Mouse (Mus musculus): ENCODE data around the gene Dcbld1. TPM values are rescaled to one million over a fixed set of nuclear protein-coding genes. Genes with fewer than 3 reads are reported as not detected.
"Not testable (repeated sequence)": the region's sequence is repeated elsewhere in the genome, so short reads cannot be mapped to it uniquely, and the experiment has no call there.

Dcbld1 gene
- total RNA-seq, 2 experiments from 2014 or later = 5.3 to 6.9 TPM

DNA sequence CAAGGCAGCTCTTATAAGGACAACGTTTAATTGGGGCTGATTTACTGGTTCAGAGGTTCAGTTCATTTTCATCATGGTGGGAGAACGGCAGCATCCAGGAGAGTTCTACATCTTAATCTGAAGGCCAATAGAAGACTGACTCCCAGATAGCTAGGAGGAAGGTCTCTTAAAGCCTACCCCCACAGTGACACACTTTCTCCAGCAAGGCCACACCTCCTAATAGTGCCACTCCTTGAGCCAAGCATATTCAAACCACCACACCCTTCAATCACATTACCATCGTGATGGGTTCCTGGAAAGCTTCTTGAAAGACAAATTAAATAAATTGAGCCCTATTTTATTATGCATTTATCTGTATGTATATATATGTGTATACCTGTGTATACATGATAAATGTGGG lies 55.8 kb downstream of the Dcbld1 start:
- intact Hi-C loops (cut with DNase I) = no loop called here
- no peak for DNase-seq (ENCODE audit: low spot score in 2 of 2)

DNA sequence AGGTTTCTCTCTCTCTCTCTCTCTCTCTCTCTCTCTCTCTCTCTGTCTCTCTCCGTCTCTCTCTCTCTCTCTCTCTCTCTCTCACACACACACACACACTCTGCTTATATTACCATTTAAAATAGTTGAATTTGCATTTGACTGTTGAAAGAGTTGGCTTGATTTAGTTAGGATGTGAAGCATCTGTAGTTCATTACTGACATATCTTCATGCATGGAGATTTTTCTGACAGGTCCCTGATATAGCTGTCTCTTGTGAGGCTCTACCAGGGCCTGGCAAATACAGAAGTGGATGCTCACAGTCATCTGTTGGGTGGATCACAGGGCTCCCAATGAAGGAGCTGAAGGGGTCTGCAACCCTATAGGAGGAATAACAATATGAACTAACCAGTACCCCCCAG lies 59.0 kb downstream of the Dcbld1 start:
- intact Hi-C loops (cut with DNase I); DNase-seq (ENCODE audit: low spot score in 2 of 2): not testable (repeated sequence)

DNA sequence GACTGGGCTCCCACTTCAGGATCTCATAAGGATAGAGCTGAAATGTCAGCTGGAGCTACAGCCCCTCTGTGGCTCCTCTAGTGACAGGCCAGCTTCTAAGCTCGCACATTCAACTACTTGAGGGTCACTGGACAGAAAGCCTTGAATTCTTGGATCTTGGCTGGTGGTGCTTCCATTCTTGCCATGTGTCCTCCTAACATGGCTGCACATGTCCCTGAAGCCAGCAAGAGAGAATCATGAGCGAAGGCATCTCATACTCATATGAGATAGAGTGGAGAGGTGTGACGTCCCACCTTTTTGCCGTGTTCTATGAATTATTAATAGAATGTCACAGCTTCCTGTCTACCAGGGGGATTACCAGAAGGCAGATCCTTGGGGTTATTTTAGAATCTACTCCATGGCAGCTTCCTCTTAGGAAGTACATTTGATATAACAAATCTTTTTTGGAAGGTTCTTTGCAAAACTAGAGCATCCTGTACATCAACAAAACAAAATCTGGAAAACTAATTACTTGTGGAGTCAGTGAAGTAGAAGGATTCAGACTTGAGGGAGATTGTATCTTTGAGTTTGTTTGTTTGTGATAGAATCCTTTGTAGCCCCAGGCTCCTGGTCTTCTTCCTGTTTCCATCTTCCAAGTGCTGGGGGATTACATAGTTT lies 60.6 kb downstream of the Dcbld1 start:
- intact Hi-C loops (cut with DNase I) = no loop called here
- DNase-seq (ENCODE audit: low spot score in 2 of 2) = no peak

DNA sequence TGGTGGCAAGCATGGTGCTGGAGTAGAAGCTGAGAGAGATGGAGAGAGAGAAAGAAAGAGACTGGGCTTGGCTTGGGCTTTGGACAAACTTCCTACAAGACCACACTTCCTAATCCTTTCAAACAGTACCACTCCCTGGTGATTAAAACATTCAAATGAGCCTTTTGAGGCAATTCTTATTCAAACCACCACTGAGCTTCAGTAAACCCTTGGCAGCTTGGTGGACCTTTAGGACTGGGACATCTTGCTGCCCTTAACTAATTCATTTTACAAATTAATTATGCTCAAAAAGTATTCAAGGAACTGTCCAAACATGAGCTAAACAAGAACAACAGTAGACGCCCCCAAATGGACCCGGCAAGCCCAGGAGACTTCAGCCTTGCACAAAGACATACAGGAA lies 62.5 kb downstream of the Dcbld1 start:
- intact Hi-C loops (cut with DNase I) = no loop called here
- no peak for DNase-seq (ENCODE audit: low spot score in 2 of 2)

DNA sequence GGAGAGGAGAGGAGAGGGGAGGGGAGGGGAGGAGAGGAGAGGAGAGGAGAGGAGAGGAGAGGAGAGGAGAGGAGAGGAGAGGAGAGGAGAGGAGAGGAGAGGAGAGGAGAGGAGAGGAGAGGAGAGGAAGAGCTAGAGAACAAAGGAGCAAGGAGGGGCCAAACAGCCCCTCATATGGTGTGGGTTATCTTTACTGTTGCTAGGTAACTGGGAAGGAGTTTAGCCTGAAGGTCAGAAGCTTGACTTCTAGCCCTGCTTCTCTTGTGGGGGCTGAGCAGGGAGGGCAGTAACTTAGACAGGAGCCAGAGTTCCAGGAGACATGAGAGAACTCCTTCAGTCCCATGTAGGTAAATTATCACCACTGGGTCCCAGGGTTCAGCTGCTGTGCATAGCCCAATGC lies 65.1 kb downstream of the Dcbld1 start:
- DNase-seq (ENCODE audit: low spot score in 2 of 2); intact Hi-C loops (cut with DNase I): not testable (repeated sequence)

DNA sequence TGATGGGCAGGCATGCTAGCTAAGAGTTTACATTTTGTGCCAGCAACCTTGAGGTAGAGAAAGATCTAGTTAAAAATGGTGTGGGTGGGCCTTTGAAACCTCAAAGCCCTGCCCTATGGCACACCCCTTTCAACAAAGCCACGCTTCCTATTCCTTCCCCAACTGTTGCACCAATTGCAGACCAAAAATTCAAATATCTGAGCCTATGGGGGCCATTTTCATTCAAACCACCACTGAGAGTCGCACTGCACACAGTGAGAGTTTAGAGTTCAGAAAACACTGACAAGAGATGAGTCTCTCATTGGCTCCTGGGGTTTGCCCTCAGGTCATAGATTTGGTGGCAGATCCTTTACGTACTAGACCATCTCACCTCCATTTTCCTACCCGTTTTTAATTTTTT lies 68.3 kb downstream of the Dcbld1 start:
- intact Hi-C loops (cut with DNase I) = no loop called here
- no peak for DNase-seq (ENCODE audit: low spot score in 2 of 2)

DNA sequence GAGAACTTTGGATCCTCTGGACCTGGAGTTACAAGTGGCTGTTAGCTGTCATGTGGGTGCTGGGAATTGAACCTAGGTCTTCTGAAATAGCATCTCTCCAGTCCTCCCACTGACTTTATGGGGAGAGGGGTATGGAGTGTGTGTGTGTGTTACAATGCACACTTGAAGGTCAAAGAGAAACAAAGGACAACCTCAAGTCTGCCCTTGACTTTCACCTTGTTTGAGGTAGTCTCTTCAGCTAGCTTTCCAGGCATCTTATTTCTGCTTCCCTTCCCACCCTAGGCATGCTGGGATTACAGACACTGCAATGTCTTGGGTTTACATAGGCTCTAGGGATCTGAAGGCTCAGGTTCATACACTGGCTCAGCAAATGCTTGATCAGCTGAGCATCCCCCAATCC lies 68.9 kb downstream of the Dcbld1 start:
- intact Hi-C loops (cut with DNase I) = no loop called here
- no peak for DNase-seq (ENCODE audit: low spot score in 2 of 2)

DNA sequence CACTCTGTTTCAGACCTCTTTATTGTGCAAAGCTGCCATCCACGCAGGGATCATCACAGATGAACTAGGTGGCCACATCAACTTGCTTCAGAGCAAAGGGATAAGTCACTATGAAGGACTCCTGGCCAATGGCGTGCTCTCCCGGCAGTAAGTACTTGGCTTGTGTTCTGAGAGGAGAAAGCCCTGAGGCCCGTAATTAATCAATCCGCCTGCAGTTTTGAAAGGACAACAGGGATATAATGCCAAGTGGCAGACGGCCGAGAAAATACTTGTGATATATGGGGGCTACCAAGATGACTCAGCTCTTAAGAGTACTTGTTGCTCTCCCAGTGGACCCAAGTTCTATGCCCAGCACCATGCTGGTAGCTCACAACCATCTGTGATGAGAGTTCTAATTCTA lies 71.2 kb downstream of the Dcbld1 start:
- intact Hi-C loops (cut with DNase I) = no loop called here
- DNase-seq (ENCODE audit: low spot score in 2 of 2) = no peak

DNA sequence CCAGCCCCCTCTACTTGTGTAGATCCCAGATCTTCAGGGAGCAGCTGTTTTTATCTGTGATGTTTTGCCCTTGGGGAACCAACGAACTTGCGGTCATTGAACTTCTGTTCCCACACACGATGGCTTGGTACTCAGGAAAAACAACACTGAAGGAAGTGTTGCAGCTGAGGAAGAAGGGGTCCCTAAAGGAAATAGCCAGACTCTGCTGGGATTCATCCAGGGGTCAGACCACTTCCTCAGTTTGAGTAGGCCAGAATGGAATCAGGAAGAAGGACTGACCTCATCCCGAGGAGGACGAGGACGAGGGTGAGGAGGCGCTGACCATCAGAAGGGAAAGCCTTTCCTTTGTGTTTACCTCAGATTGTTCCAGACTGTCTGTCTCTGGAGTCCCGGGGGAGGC lies 75.8 kb downstream of the Dcbld1 start:
- intact Hi-C loops (cut with DNase I) = no loop called here
- DNase-seq (ENCODE audit: low spot score in 2 of 2) = no peak

DNA sequence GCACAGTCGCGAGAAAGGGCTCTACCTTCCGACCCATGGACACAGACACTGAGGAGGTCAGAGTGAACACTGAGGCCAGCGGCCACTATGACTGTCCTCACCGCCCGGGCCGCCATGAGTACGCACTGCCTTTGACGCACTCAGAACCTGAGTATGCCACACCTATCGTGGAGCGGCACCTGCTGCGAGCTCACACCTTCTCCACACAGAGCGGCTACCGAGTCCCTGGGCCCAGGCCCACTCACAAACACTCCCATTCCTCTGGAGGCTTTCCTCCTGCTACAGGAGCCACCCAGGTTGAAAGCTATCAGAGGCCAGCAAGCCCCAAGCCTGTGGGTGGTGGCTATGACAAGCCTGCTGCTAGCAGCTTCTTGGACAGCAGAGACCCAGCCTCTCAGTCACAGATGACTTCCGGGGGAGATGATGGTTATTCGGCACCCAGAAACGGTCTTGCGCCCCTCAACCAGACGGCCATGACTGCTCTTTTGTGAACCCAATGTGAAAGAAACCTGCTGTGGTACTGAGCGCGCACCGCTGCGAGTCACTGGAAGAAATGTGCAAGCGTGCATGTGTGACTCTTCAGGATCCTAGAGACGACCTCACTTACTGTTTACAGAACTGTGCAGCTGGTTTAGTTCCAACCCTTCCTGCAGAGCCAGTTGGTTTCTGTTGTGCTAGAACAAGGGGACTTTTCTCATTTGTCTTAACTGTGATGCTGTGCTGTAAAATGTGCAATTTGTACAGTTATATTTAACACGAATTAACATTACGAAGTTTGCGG lies 86.3 kb downstream of the Dcbld1 start:
- intact Hi-C loops (cut with DNase I) = no loop called here
- no peak for DNase-seq (ENCODE audit: low spot score in 2 of 2)

DNA sequence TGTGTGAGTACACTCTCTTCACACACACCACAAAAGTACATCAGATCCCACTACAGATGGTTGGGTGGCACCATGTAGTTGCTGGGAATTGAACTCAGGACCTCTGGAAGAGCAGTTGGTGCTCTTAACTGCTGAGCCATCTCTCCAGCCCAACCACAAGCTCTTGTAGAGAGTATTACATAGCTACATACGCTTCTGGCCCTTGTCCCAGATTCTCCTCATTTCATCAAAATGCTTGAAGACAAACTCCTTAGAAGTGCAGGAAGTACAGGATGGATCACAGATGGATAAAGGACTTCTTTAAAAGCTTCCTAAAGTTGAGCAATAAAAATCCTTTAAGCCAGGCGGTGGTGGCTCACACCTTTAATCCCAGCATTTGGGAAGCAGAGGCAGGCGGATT lies 88.5 kb downstream of the Dcbld1 start:
- peak in 1 of 2 experiments; percentile 13 for DNase-seq (ENCODE audit: low spot score in 2 of 2)
- intact Hi-C loops (cut with DNase I) = no loop called here

DNA sequence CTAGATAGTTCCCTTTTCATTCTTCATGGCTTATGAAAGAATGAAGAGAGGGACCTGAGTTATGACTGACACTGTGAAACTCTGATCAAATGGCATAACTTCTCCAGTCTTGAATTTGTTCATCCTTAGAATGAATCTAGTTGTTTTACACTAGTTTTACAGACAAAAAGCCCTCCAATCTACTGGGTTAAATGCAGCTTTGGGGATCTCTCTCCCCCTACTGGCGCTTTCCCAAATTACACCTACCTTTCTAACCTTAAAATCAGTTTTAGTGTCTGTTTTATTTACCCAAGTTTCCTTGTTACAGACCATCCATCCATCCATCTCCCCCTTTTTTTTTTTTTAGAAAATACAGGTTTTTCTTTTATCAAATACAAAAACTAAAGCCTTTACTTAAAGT lies 97.6 kb downstream of the Dcbld1 start:
- DNase-seq (ENCODE audit: low spot score in 2 of 2) = peak; percentile 52 to 77
- intact Hi-C loops (cut with DNase I) = loop anchor here (5.0 to 10.0 kb wide), 5 partner anchors 51 to 539 kb away; partner anchors contain the start of genes Dcbld1 and Gopc

DNA sequence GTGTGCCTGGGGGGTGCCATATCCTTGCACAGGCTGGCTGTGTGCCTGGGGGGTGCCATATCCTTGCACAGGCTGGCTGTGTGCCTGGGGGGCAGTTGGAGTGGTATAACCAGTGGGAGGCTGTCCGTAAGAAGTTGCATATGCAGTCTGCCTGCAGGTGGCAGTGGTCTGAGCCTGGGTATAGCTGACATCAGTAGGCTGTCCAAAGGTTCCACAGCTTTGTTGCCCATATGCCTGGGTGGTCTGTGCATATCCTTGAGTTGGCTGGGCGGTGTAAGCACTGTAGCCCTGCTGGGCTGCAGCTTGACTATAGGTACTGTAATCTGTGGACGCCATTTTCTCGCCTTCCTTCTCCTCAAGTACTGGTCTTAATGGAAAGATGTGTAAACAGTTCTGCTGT lies 109.9 kb downstream of the Dcbld1 start:
- DNase-seq (ENCODE audit: low spot score in 2 of 2); intact Hi-C loops (cut with DNase I): not testable (repeated sequence)

DNA sequence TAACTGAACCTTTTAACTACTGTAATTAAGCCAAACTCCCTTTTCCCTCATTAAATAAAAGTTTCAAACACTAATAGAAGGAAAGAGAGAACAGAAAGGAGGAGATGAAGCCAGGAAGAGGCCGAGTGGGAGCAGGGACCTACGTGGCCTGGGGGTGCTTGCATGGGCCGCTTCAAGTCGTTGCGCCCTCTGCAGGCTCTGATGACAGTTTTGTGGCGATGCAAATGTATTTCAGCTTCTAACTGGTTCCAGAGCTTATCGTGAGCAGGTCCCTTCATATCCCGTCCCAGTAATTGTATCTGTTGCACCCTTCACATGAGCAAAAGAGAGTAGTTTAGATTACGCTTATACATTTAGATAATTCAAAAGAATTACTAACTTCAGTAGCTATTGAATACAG lies 119.8 kb downstream of the Dcbld1 start:
- intact Hi-C loops (cut with DNase I) = no loop called here
- DNase-seq (ENCODE audit: low spot score in 2 of 2) = no peak

DNA sequence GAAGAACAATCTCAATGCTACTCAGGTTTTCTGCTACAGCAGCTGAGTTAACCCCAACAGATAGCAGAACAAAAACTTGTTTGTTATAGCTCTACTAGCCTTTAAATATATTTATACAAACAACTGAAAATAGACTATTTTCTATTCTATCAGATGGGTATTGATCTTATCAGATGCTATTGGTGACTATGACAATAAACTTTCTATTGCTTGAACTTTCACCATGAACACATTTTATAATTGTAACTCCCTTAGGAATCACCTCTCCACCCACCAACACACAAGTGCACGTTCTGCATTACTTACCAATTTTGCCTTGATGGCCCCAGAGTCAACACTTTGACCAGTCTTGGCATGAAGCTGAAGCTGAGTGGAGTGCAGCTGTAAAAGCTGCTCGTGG lies 125.0 kb downstream of the Dcbld1 start, which contains the start of gene Gm26741:
Gm26741 (plus strand) TSS at position 301 of the 400 bp plus-strand sequence.
- DNase-seq (ENCODE audit: low spot score in 2 of 2) = no peak
- intact Hi-C loops (cut with DNase I) = no loop called here

DNA sequence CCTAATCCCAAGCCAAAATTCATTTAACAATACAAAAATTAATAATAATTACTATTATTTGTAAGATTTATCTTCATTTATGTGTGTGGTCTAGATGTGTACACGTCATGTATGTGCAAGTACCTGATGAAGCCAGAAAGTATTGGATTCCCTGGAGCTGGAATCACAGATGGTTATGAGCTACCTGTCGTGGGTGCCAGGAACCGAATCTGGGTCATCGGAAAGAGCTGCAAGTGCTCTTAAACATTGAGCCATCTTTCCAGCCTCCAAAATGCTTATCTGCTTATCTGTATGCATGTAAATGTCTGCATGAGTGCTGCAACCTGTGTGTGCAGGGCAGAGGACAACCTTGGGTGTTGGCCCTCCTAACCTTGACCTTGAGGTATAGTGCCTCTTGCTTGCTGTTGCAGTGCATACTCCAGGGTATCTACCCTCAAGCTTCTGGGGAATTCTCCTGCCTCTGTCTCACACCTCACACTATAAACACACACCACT lies 126.9 kb downstream of the Dcbld1 start:
- intact Hi-C loops (cut with DNase I) = no loop called here
- DNase-seq (ENCODE audit: low spot score in 2 of 2) = no peak

DNA sequence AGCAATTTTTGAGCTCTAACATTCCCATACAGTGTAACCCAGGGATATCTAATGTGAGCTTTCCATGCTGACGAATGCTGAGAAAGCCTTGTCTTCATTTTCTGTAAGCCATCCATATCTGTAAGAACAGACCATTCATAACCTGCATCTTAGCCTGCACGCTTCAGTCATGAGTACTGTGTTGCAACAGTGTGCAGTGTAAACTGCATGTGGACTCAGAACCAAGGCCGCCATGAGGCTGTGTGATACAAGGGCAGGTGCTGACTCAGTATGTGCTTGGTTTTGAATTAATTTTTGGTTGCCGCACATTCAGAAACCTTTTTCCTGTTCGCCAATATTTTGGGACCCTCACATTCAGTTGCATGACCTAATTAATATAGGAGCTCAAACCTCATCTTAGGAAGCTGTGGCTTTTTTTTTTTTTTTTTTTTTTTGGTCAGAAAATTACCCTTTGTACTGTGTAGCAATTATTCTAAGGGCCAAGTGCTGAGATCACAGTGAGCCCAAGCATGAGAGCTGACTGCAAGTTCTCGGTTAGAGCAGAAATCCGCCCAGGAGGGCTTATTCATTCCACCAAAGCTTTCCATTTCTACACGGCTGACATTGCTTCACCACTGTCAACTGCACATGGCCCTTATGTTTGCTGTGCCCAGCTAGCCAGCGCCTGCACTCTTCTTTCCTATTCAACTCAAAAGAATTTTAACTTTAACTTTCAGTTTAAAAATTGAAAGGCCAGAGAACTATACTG lies 127.6 kb downstream of the Dcbld1 start:
- intact Hi-C loops (cut with DNase I) = no loop called here

DNA sequence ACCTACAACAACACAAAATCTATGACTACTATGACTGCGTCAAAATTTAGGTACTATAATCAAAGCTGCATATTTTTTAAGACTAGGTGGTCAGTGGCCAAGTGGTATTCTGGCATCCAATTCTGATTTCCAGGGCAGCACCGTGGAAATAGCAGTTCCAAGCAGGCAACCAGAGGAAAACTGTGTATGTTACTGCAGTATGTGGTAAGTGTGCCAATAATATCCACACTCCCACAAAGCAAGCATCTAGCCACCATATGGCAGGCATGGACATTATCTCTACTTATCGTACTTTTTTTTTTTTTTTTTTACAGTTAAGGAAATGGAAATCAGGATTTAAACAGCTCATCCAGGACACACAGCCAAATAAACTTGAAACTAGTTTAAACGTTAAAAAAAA lies 135.0 kb downstream of the Dcbld1 start:
- intact Hi-C loops (cut with DNase I) = no loop called here
- DNase-seq (ENCODE audit: low spot score in 2 of 2) = no peak

More for the DNA sequence above, 127.6 kb downstream of the Dcbld1 start:
- no peak for DNase-seq (ENCODE audit: low spot score in 2 of 2)

Data from left cerebral cortex, postnatal 14 days (tissue).